Mouse (Mus musculus) thymus, adult 2 months (tissue): ENCODE results near the gene Gxylt2. TPM values are rescaled to one million over a fixed set of nuclear protein-coding genes. Genes with fewer than 3 reads are reported as not detected.

ENCODE experiments used
- DNase-seq: peaks from one replicate; pipeline ENCODE4 v3.0.0; 2021
- H3K27ac ChIP-seq: fragments of 200-500 bp; 2 replicates; pipeline ENCODE4 v1.5.1; 2012; ENCODE audit warnings: low read length, control low read depth; ENCODE audit not compliant: control insufficient read depth, insufficient read depth
- H3K27me3 ChIP-seq: fragments of 200-500 bp; 2 replicates; pipeline ENCODE4 v1.6.1; 2012; ENCODE audit warnings: mild to moderate bottlenecking, low read length, moderate library complexity, mixed read lengths; ENCODE audit not compliant: control insufficient read depth, insufficient read depth
- H3K36me3 ChIP-seq: fragments of 200-500 bp; 2 replicates; pipeline ENCODE4 v1.6.1; 2012; ENCODE audit warnings: mild to moderate bottlenecking, low read length, moderate library complexity; ENCODE audit not compliant: control insufficient read depth, insufficient read depth
- H3K4me1 ChIP-seq: fragments of 200-500 bp; replicated peaks from 2 replicates; pipeline ENCODE4 v1.6.1; 2012; ENCODE audit warnings: low read length; ENCODE audit not compliant: control insufficient read depth, insufficient read depth
- H3K4me3 ChIP-seq: fragments of 200-500 bp; 2 replicates; pipeline ENCODE4 v1.5.1; 2012; ENCODE audit warnings: mild to moderate bottlenecking, low read length, control low read depth, moderate library complexity; ENCODE audit not compliant: control insufficient read depth, insufficient read depth
- CTCF ChIP-seq: fragments of 200-500 bp; IDR thresholded peaks from 2 replicates; pipeline ENCODE4 v1.5.1; 2012; ENCODE audit warnings: mild to moderate bottlenecking, control low read depth, low read length, moderate library complexity, borderline replicate concordance; ENCODE audit not compliant: control insufficient read depth, poor library complexity, insufficient read depth; ENCODE audit errors: extremely low read depth
- POLR2A ChIP-seq: fragments of 200-500 bp; IDR thresholded peaks from 2 replicates; pipeline ENCODE4 v1.6.1; 2012; ENCODE audit warnings: mild to moderate bottlenecking, low read length, control low read depth, moderate library complexity; ENCODE audit not compliant: control insufficient read depth, poor library complexity, insufficient read depth; ENCODE audit errors: extremely low read depth
- WGBS: fragments of 180-500 bp; shearing (Covaris S2); methylation state at CpG from one replicate; pipeline ENCODE4 v1.1.7; 2018; 5-methylcytosine and 5-hydroxymethylcytosine counted together
- polyA plus RNA-seq: library from polyadenylated mRNA; depleted of rRNA; stranded (reverse); fragments of >200 nt; gene quantifications from 2 replicates; pipeline ENCODE4 v1.2.3, GENCODE M21; 2012

Gene Gxylt2
- polyA plus RNA-seq, 1 experiment = 0.82 TPM

GRCm38 (mm10) chr6:100731996-100732375, 27.5 kb downstream of the Gxylt2 start:
- Histone ChIP-seq H3K4me3 (no peak overlapping the region), H3K27me3 (no peaks in the 10 kb centered on the region; the same call in 1 of the 2 replicates), H3K4me1 (no peaks in the 10 kb centered on the region), H3K36me3 (no peaks in the 10 kb centered on the region), H3K27ac (no peak overlapping the region)
- 66% methylated on average over 9 of the region's 9 CpGs for WGBS
- no peak for DNase-seq
- TF ChIP-seq POLR2A (no peak), CTCF (no peak)

GRCm38 (mm10) chr6:100732376-100733021, 28.0 kb downstream of the Gxylt2 start:
- Histone ChIP-seq H3K4me3 (no peak overlapping the region), H3K4me1 (no peaks in the 10 kb centered on the region), H3K27me3 (no peaks in the 10 kb centered on the region; the same call in 1 of the 2 replicates), H3K36me3 (no peaks in the 10 kb centered on the region), H3K27ac (no peak overlapping the region)
- DNase-seq = no peak
- TF ChIP-seq CTCF (no peak), POLR2A (no peak)
- 88% methylated on average over 12 of the region's 12 CpGs for WGBS

GRCm38 (mm10) chr6:100733218-100733617, 28.7 kb downstream of the Gxylt2 start:
- no peaks in the 10 kb centered on the region; the same call in 1 of the 2 replicates for H3K27me3 ChIP-seq
- TF ChIP-seq POLR2A = no peak
- no peaks in the 10 kb centered on the region for H3K4me1 ChIP-seq
- WGBS = 93% methylated on average over 10 of the region's 10 CpGs
- H3K36me3 ChIP-seq = no peaks in the 10 kb centered on the region
- H3K4me3 ChIP-seq = no peak overlapping the region
- H3K27ac ChIP-seq = no peak overlapping the region
- no peak for DNase-seq

- TF ChIP-seq POLR2A (no peak), CTCF (no peak)
- no peak for DNase-seq
- WGBS = 96% methylated on average over 6 of the region's 6 CpGs
- Histone ChIP-seq H3K36me3 (no peaks in the 10 kb centered on the region), H3K27ac (no peak overlapping the region), H3K4me1 (no peaks in the 10 kb centered on the region), H3K27me3 (no peaks in the 10 kb centered on the region; the same call in 1 of the 2 replicates), H3K4me3 (no peak overlapping the region)
These were observed 29.8 kb downstream of the Gxylt2 start for GRCm38 (mm10) chr6:100734321-100734720.

- Histone ChIP-seq H3K27ac (no peak overlapping the region), H3K4me3 (no peak overlapping the region), H3K36me3 (no peaks in the 10 kb centered on the region), H3K27me3 (no peaks in the 10 kb centered on the region), H3K4me1 (no peaks in the 10 kb centered on the region)
- 73% methylated on average over 4 of the region's 4 CpGs for WGBS
- no peak for DNase-seq
- TF ChIP-seq CTCF (no peak), POLR2A (no peak)
These were observed 54.1 kb downstream of the Gxylt2 start for GRCm38 (mm10) chr6:100758431-100759208.

- no peak for DNase-seq
- Histone ChIP-seq H3K4me1 (no peaks in the 10 kb centered on the region), H3K36me3 (no peaks in the 10 kb centered on the region), H3K27ac (no peak overlapping the region), H3K27me3 (no peaks in the 10 kb centered on the region), H3K4me3 (no peak overlapping the region)
- 92% methylated on average over 4 of the region's 4 CpGs for WGBS
- TF ChIP-seq POLR2A (no peak), CTCF (no peak)
These were observed 63.2 kb downstream of the Gxylt2 start for GRCm38 (mm10) chr6:100767756-100768155.
